Mouse (Mus musculus) liver, embryonic 12.5 days (tissue): ENCODE results near the gene Vsir. TPM values are rescaled to one million over a fixed set of nuclear protein-coding genes. Genes with fewer than 3 reads are reported as not detected.

ENCODE experiments used
- ATAC-seq: fragments of 200-750 bp; cut with Nextera tagmentation; 2 replicates; pipeline ENCODE4 v1.8.0; 2017; ENCODE audit warnings: moderate number of reproducible peaks, mild to moderate bottlenecking, moderate library complexity
- H3K27ac ChIP-seq: fragments of 300-500 bp; sonication (generic); 2 replicates; pipeline ENCODE4 v1.5.1; 2016; ENCODE audit warnings: mild to moderate bottlenecking
- H3K27me3 ChIP-seq: fragments of 300-500 bp; sonication (generic); replicated peaks from 2 replicates; pipeline ENCODE4 v1.6.1; 2016; ENCODE audit warnings: mild to moderate bottlenecking, moderate library complexity
- H3K36me3 ChIP-seq: fragments of 300-500 bp; sonication (generic); 2 replicates; pipeline ENCODE4 v1.6.1; 2016; ENCODE audit warnings: mild to moderate bottlenecking, moderate library complexity
- H3K4me1 ChIP-seq: fragments of 300-500 bp; sonication (generic); 2 replicates; pipeline ENCODE4 v1.6.1; 2016
- H3K4me2 ChIP-seq: fragments of 300-500 bp; sonication (generic); 2 replicates; pipeline ENCODE4 v1.6.1; 2016; ENCODE audit warnings: mild to moderate bottlenecking, moderate library complexity
- H3K4me3 ChIP-seq: fragments of 300-500 bp; sonication (generic); 2 replicates; pipeline ENCODE4 v1.5.1; 2016; ENCODE audit warnings: mild to moderate bottlenecking, moderate library complexity
- H3K9ac ChIP-seq: fragments of 300-500 bp; sonication (generic); 2 replicates; pipeline ENCODE4 v1.6.1; 2016; ENCODE audit warnings: mild to moderate bottlenecking, moderate library complexity
- H3K9me3 ChIP-seq: fragments of 300-500 bp; sonication (generic); replicated peaks from 2 replicates; pipeline ENCODE4 v1.6.1; 2016; ENCODE audit warnings: mild to moderate bottlenecking, moderate library complexity
- whole genome bisulfite sequencing: fragments of 180-500 bp; shearing (Covaris S2); methylation state at CpG from one replicate; pipeline ENCODE4 v1.1.7; 2016; ENCODE audit not compliant: insufficient replicate concordance; 5-methylcytosine and 5-hydroxymethylcytosine counted together
- polyA plus RNA-seq: library from polyadenylated mRNA; unstranded; fragments of >200 nt; fragmentation: Nextera tagmentation; extraction: Ambion mirVana; gene quantifications from 2 replicates; pipeline ENCODE4 v1.2.1, GENCODE M21; 2016

Vsir gene
- polyA plus RNA-seq, 1 experiment from 2014 or later: 3.5 TPM

- H3K27ac ChIP-seq: no peak overlapping the region
- H3K4me2 ChIP-seq: peak overlapping the region; percentile 90
- H3K9me3 ChIP-seq: no peaks in the 10 kb centered on the region
- H3K4me3 ChIP-seq: no peak overlapping the region
- H3K27me3 ChIP-seq: no peaks in the 10 kb centered on the region
- WGBS: 69% methylated on average over 4 of the region's 4 CpGs
- H3K4me1 ChIP-seq: peaks cover 66% of the 10 kb centered on the region
- no peak for ATAC-seq
- no peak overlapping the region for H3K9ac ChIP-seq
- H3K36me3 ChIP-seq: no peaks in the 10 kb centered on the region
Measured at GRCm38 (mm10) chr10:60346056-60346455, 595 bp upstream of the Vsir start.

- H3K27me3 ChIP-seq: no peaks in the 10 kb centered on the region
- peak; percentile 66 for ATAC-seq
- no peaks in the 10 kb centered on the region for H3K36me3 ChIP-seq
- H3K4me1 ChIP-seq: peaks cover 76% of the 10 kb centered on the region
- no peaks in the 10 kb centered on the region for H3K9me3 ChIP-seq
- H3K4me3 ChIP-seq: peak overlapping the region; percentile 69
- H3K9ac ChIP-seq: peak overlapping the region; percentile 80
- H3K27ac ChIP-seq: peak overlapping the region; percentile 86
- 16% methylated on average over 9 of the region's 9 CpGs for WGBS
- H3K4me2 ChIP-seq: peak overlapping the region; percentile 90
Measured at GRCm38 (mm10) chr10:60347768-60348610, 1.3 kb downstream of the Vsir start.

- 26% methylated on average over 6 of the region's 6 CpGs for WGBS
- peak overlapping the region; percentile 69 for H3K4me3 ChIP-seq
- peaks cover 76% of the 10 kb centered on the region for H3K4me1 ChIP-seq
- ATAC-seq: no peak
- H3K36me3 ChIP-seq: no peaks in the 10 kb centered on the region
- H3K27me3 ChIP-seq: no peaks in the 10 kb centered on the region
- H3K9ac ChIP-seq: peak overlapping the region; percentile 80
- H3K27ac ChIP-seq: peak overlapping the region; percentile 86
- no peaks in the 10 kb centered on the region for H3K9me3 ChIP-seq
- peak overlapping the region; percentile 90 for H3K4me2 ChIP-seq
Measured at GRCm38 (mm10) chr10:60349056-60349455, 2.4 kb downstream of the Vsir start.

- Histone ChIP-seq H3K4me3 (peak overlapping the region; percentile 69), H3K9me3 (no peaks in the 10 kb centered on the region), H3K27ac (peak overlapping the region; percentile 86), H3K4me1 (peaks cover 71% of the 10 kb centered on the region), H3K36me3 (no peaks in the 10 kb centered on the region), H3K27me3 (no peaks in the 10 kb centered on the region), H3K4me2 (peak overlapping the region; percentile 90), H3K9ac (peak overlapping the region; percentile 80)
- ATAC-seq: peak; percentile 63
- 59% methylated on average over 5 of the region's 5 CpGs for WGBS
Measured at GRCm38 (mm10) chr10:60349644-60350043, 3.0 kb downstream of the Vsir start.

- Histone ChIP-seq H3K9ac (peak overlapping the region; percentile 80), H3K9me3 (no peaks in the 10 kb centered on the region), H3K4me1 (peaks cover 68% of the 10 kb centered on the region), H3K27ac (peak overlapping the region; percentile 86), H3K4me2 (peak overlapping the region; percentile 90), H3K27me3 (no peaks in the 10 kb centered on the region), H3K4me3 (peak overlapping the region; percentile 69), H3K36me3 (no peaks in the 10 kb centered on the region)
- ATAC-seq: no peak
- 40% methylated on average over 5 of the region's 5 CpGs for WGBS
Measured at GRCm38 (mm10) chr10:60350077-60350804, 3.6 kb downstream of the Vsir start.

- no peaks in the 10 kb centered on the region for H3K36me3 ChIP-seq
- H3K4me1 ChIP-seq: peaks cover 67% of the 10 kb centered on the region
- peak overlapping the region; percentile 69 for H3K4me3 ChIP-seq
- peak overlapping the region; percentile 80 for H3K9ac ChIP-seq
- 27% methylated on average over 3 of the region's 3 CpGs for WGBS
- H3K27me3 ChIP-seq: no peaks in the 10 kb centered on the region
- no peak for ATAC-seq
- H3K4me2 ChIP-seq: peak overlapping the region; percentile 90
- H3K9me3 ChIP-seq: no peaks in the 10 kb centered on the region
- H3K27ac ChIP-seq: peak overlapping the region; percentile 86
Measured at GRCm38 (mm10) chr10:60350805-60351167, 4.1 kb downstream of the Vsir start.

- no peaks in the 10 kb centered on the region for H3K36me3 ChIP-seq
- peak overlapping the region; percentile 66 for H3K27ac ChIP-seq
- 35% methylated on average over 3 of the region's 3 CpGs for WGBS
- no peak overlapping the region for H3K9ac ChIP-seq
- H3K27me3 ChIP-seq: no peaks in the 10 kb centered on the region
- H3K4me1 ChIP-seq: peaks cover 63% of the 10 kb centered on the region
- no peak overlapping the region for H3K4me3 ChIP-seq
- no peak for ATAC-seq
- H3K9me3 ChIP-seq: no peaks in the 10 kb centered on the region
- peak overlapping the region; percentile 90 for H3K4me2 ChIP-seq
Measured at GRCm38 (mm10) chr10:60351248-60351647, 4.6 kb downstream of the Vsir start.

- H3K27ac ChIP-seq: peak overlapping the region; percentile 66
- 39% methylated on average over 7 of the region's 7 CpGs for WGBS
- ATAC-seq: no peak
- peaks cover 56% of the 10 kb centered on the region for H3K4me1 ChIP-seq
- H3K4me3 ChIP-seq: no peak overlapping the region
- no peak overlapping the region for H3K9ac ChIP-seq
- H3K9me3 ChIP-seq: no peaks in the 10 kb centered on the region
- H3K27me3 ChIP-seq: no peaks in the 10 kb centered on the region
- no peaks in the 10 kb centered on the region for H3K36me3 ChIP-seq
- peak overlapping the region; percentile 90; the same call in 1 of the 2 replicates for H3K4me2 ChIP-seq
Measured at GRCm38 (mm10) chr10:60351761-60352455, 5.3 kb downstream of the Vsir start.

GRCm38 (mm10) chr10:60353241-60354002 lies 6.8 kb downstream of the Vsir start:
- H3K36me3 ChIP-seq: 0 out of 2 replicates have a peak, but pooled peaks cover 2% of the 10 kb centered on the region
- H3K4me3 ChIP-seq: no peak overlapping the region
- no peak overlapping the region for H3K4me2 ChIP-seq
- H3K9me3 ChIP-seq: no peaks in the 10 kb centered on the region
- H3K27ac ChIP-seq: no peak overlapping the region
- H3K4me1 ChIP-seq: peaks cover 41% of the 10 kb centered on the region
- 60% methylated on average over 5 of the region's 5 CpGs for WGBS
- no peak for ATAC-seq
- no peaks in the 10 kb centered on the region for H3K27me3 ChIP-seq
- no peak overlapping the region for H3K9ac ChIP-seq

GRCm38 (mm10) chr10:60354003-60354325 lies 7.3 kb downstream of the Vsir start:
- H3K4me3 ChIP-seq: no peak overlapping the region
- no peaks in the 10 kb centered on the region for H3K9me3 ChIP-seq
- H3K27me3 ChIP-seq: no peaks in the 10 kb centered on the region
- H3K9ac ChIP-seq: no peak overlapping the region
- no peak overlapping the region for H3K4me2 ChIP-seq
- no peak for ATAC-seq
- no peak overlapping the region for H3K27ac ChIP-seq
- WGBS: 72% methylated on average over 4 of the region's 4 CpGs
- peaks cover 35% of the 10 kb centered on the region for H3K4me1 ChIP-seq
- peaks cover 5% of the 10 kb centered on the region; the same call in 1 of the 2 replicates for H3K36me3 ChIP-seq

- Histone ChIP-seq H3K4me3 (no peak overlapping the region), H3K27me3 (no peaks in the 10 kb centered on the region), H3K9ac (no peak overlapping the region), H3K36me3 (peaks cover 10% of the 10 kb centered on the region; the same call in 1 of the 2 replicates), H3K27ac (no peak overlapping the region), H3K9me3 (no peaks in the 10 kb centered on the region), H3K4me2 (no peak overlapping the region), H3K4me1 (peaks cover 24% of the 10 kb centered on the region)
- no peak for ATAC-seq
- WGBS: 70% methylated on average over 11 of the region's 11 CpGs
Measured at GRCm38 (mm10) chr10:60354881-60355677, 8.4 kb downstream of the Vsir start.
